In genomic region chr1:125470805-125471648, GRCm38 (mm10) we compare ENCODE assay signal across 18 mouse cellular contexts. TPM values are rescaled to one million over a fixed set of nuclear protein-coding genes. Genes with fewer than 3 reads are reported as not detected.
A peak's percentile ranks its signal among the peaks of the same experiment; 100 is the strongest.
DNase-seq lines count a peak whose midpoint lies in the region; ATAC-seq and TF ChIP-seq lines count a peak whose summit lies in the region.
"Had no signal": no experiment of that assay in that cellular context is flagged by ENCODE, and none has a peak within 500 bp of the region (broad histone marks: within the 10 kb centered on the region; RNA-seq: fewer than 3 reads in every experiment).

No protein-coding gene starts in this region.

- H3K4me2 ChIP-seq in liver, postnatal 0 days (ENCODE audit: low read depth, low read length), result no peak overlapping the region
- no peak overlapping the region for H3K4me2 ChIP-seq in liver, embryonic 12.5 days
- H3K4me2 ChIP-seq in forebrain, embryonic 11.5 days (ENCODE audit: low read depth, low read length, severe bottlenecking), result no peak overlapping the region
- H3K4me2 ChIP-seq: heart, embryonic 15.5 days; hindbrain, embryonic 12.5 days; kidney, embryonic 15.5 days; limb, embryonic 15.5 days; lung, embryonic 15.5 days; midbrain, embryonic 11.5 days; stomach, embryonic 15.5 days had no signal

- H3K9me3 ChIP-seq in liver, postnatal 0 days (ENCODE audit: low read length), result no peaks in the 10 kb centered on the region
- no peaks in the 10 kb centered on the region for H3K9me3 ChIP-seq in liver, embryonic 12.5 days (replicated peaks)
- no peaks in the 10 kb centered on the region for H3K9me3 ChIP-seq in forebrain, embryonic 11.5 days (ENCODE audit: control insufficient read depth, low read length)
- H3K9me3 ChIP-seq: heart, embryonic 15.5 days; hindbrain, embryonic 12.5 days; kidney, embryonic 15.5 days; limb, embryonic 15.5 days; lung, embryonic 15.5 days; stomach, embryonic 15.5 days had no signal

- no peaks in the 10 kb centered on the region for H3K36me3 ChIP-seq in liver, postnatal 0 days (replicated peaks; ENCODE audit: insufficient read depth, low read length)
- no peaks in the 10 kb centered on the region for H3K36me3 ChIP-seq in liver, embryonic 12.5 days
- H3K36me3 ChIP-seq in forebrain, embryonic 11.5 days (ENCODE audit: control insufficient read depth, insufficient read depth, low read length), result no peaks in the 10 kb centered on the region
- H3K36me3 ChIP-seq: heart, embryonic 15.5 days; hindbrain, embryonic 12.5 days; kidney, embryonic 15.5 days; limb, embryonic 15.5 days; lung, embryonic 15.5 days; stomach, embryonic 15.5 days had no signal

- peak; percentile 12; the same call in 1 of the 2 replicates for ATAC-seq in liver, postnatal 0 days
- no peak for ATAC-seq in liver, embryonic 12.5 days
- ATAC-seq in monocyte, adult 5-6 weeks (replicated peaks; ENCODE audit: insufficient number of reproducible peaks, low FRiP score, low TSS enrichment, poor library complexity, severe bottlenecking), result 0 out of 2 replicates have a peak, but pooled peaks have one; percentile 28
- no peak for ATAC-seq in forebrain, embryonic 11.5 days (replicated peaks; ENCODE audit: low FRiP score)

- TF ChIP-seq EP300 in liver, postnatal 0 days (IDR thresholded peaks at IDR 0.05; ENCODE audit: low read depth), result no peak

- H3K27me3 ChIP-seq in liver, postnatal 0 days (ENCODE audit: insufficient read depth, low read length), result no peaks in the 10 kb centered on the region
- no peaks in the 10 kb centered on the region for H3K27me3 ChIP-seq in liver, embryonic 12.5 days (replicated peaks)
- no peaks in the 10 kb centered on the region for H3K27me3 ChIP-seq in forebrain, embryonic 11.5 days (ENCODE audit: control insufficient read depth, insufficient read depth, low read length)
- H3K27me3 ChIP-seq: heart, embryonic 15.5 days; hindbrain, embryonic 12.5 days; kidney, embryonic 15.5 days; limb, embryonic 15.5 days; lung, embryonic 15.5 days; stomach, embryonic 15.5 days had no signal

- peaks cover 3% of the 10 kb centered on the region; the same call in 1 of the 2 replicates for H3K4me1 ChIP-seq in liver, postnatal 0 days (ENCODE audit: insufficient read depth)
- no peaks in the 10 kb centered on the region; the same call in 1 of the 2 replicates for H3K4me1 ChIP-seq in liver, embryonic 12.5 days
- peaks cover 10% of the 10 kb centered on the region for H3K4me1 ChIP-seq in bone marrow, adult 2 months (ENCODE audit: control insufficient read depth, insufficient read depth, low read length)
- no peaks in the 10 kb centered on the region for H3K4me1 ChIP-seq in forebrain, embryonic 11.5 days (replicated peaks; ENCODE audit: control insufficient read depth, insufficient read depth, low read length)
- H3K4me1 ChIP-seq: hindbrain, embryonic 12.5 days; kidney, embryonic 15.5 days; limb, embryonic 15.5 days; stomach, embryonic 15.5 days had no signal

- no peak overlapping the region for H3K4me3 ChIP-seq in liver, postnatal 0 days (ENCODE audit: low read depth, low read length)
- H3K4me3 ChIP-seq in liver, embryonic 12.5 days, result no peak overlapping the region
- no peak overlapping the region for H3K4me3 ChIP-seq in bone marrow, adult 2 months (replicated peaks; ENCODE audit: control insufficient read depth, low read depth, low read length)
- no peak overlapping the region for H3K4me3 ChIP-seq in forebrain, embryonic 11.5 days (ENCODE audit: low read depth, low read length)
- H3K4me3 ChIP-seq: heart, embryonic 15.5 days; hindbrain, embryonic 12.5 days; kidney, embryonic 15.5 days; limb, embryonic 15.5 days; lung, embryonic 15.5 days; stomach, embryonic 15.5 days had no signal

- H3K9ac ChIP-seq in liver, postnatal 0 days (replicated peaks), result no peak overlapping the region
- no peak overlapping the region for H3K9ac ChIP-seq in liver, embryonic 12.5 days
- H3K9ac ChIP-seq in forebrain, embryonic 11.5 days (ENCODE audit: low read length), result no peak overlapping the region
- H3K9ac ChIP-seq: heart, embryonic 15.5 days; hindbrain, embryonic 12.5 days; kidney, embryonic 15.5 days; limb, embryonic 15.5 days; lung, embryonic 15.5 days; stomach, embryonic 15.5 days had no signal

- TF ChIP-seq POLR2A in bone marrow, adult 2 months (IDR thresholded peaks at IDR 0.05; ENCODE audit: borderline replicate concordance, control insufficient read depth, low read depth, low read length), result no peak

- no peak for DNase-seq in liver, postnatal 0 days
- peak; percentile 30 to 34 for DNase-seq in B cell, adult 2 months
- no peak for DNase-seq in forebrain, embryonic 11.5 days (ENCODE audit: low spot score)
- no peak for DNase-seq in embryo, embryonic 9.5 days (ENCODE audit: extremely low spot score)
- DNase-seq: adrenal gland, adult 8-10 months; cerebellum, adult 8-10 months; layer of hippocampus, postnatal 36 days; right cerebral cortex, postnatal 14 days had no signal

- WGBS in liver, postnatal 0 days (ENCODE audit: insufficient replicate concordance), result 50% methylated on average over 4 of the region's 4 CpGs
- WGBS in liver, embryonic 12.5 days (ENCODE audit: insufficient replicate concordance), result 45% methylated on average over 4 of the region's 4 CpGs
- WGBS in bone marrow, adult 2 months, result 31% methylated on average over 4 of the region's 4 CpGs
- WGBS in forebrain, embryonic 11.5 days, result 84% methylated on average over 4 of the region's 4 CpGs

- no peak for TF ChIP-seq CTCF in liver, postnatal 0 days (IDR thresholded peaks at IDR 0.05; ENCODE audit: low read depth)
- TF ChIP-seq CTCF in bone marrow, adult 2 months (IDR thresholded peaks at IDR 0.05; ENCODE audit: control insufficient read depth, insufficient read depth, low read length), result no peak

- H3K27ac ChIP-seq in liver, postnatal 0 days (ENCODE audit: low read depth), result peak overlapping the region; percentile 34; the same call in 1 of the 2 replicates
- H3K27ac ChIP-seq in liver, embryonic 12.5 days, result no peak overlapping the region
- H3K27ac ChIP-seq in bone marrow, adult 2 months (ENCODE audit: control insufficient read depth, insufficient read depth, low read depth, low read length, poor library complexity), result peak overlapping the region; percentile 56; the same call in 1 of the 2 replicates
- no peak overlapping the region for H3K27ac ChIP-seq in forebrain, embryonic 11.5 days (ENCODE audit: low read depth, low read length)
- H3K27ac ChIP-seq: heart, embryonic 15.5 days; hindbrain, embryonic 12.5 days; kidney, embryonic 15.5 days; limb, embryonic 15.5 days; lung, embryonic 15.5 days; stomach, embryonic 15.5 days had no signal

RNA-seq across cellular contexts. Expression of gene Actr3, which starts 35.5 kb away (rescaled TPM):
- 116 and 129 TPM in 2 replicates for polyA plus RNA-seq in liver, postnatal 0 days (2015; fragmentation: Nextera tagmentation; extraction: Ambion mirVana)
- 169 and 177 TPM in 2 replicates for polyA plus RNA-seq in liver, embryonic 12.5 days (2016; fragmentation: Nextera tagmentation; extraction: Ambion mirVana)
- polyA plus RNA-seq in bone marrow, adult 2 months (2011; ENCODE audit: insufficient read depth, insufficient read length, low replicate concordance, missing spikeins), result 91.7 and 154 TPM in 2 replicates
- 2,047 to 2,533 TPM (median 2,184 TPM) in 3 replicates for total RNA-seq in monocyte, adult 5-6 weeks (2017)
- polyA plus RNA-seq in forebrain, embryonic 11.5 days (2014; fragmentation: Nextera tagmentation; extraction: Ambion mirVana), result 242 and 255 TPM in 2 replicates

Comparison
In these comparisons a context has a peak if more than half of its experiments do, and no peak if none do; other contexts are left out.
1. ATAC-seq: peak in liver, postnatal 0 days (single experiment) and monocyte, adult 5-6 weeks (single experiment); none in liver, embryonic 12.5 days (single experiment) and forebrain, embryonic 11.5 days (single experiment).
2. H3K27ac ChIP-seq: peak in liver, postnatal 0 days (single experiment) and bone marrow, adult 2 months (single experiment); none in liver, embryonic 12.5 days (single experiment) and forebrain, embryonic 11.5 days (single experiment).
3. DNase-seq: peak in B cell, adult 2 months (2 of 2); none in liver, postnatal 0 days (single experiment), forebrain, embryonic 11.5 days (single experiment) and embryo, embryonic 9.5 days (single experiment).